Mouse (Mus musculus) midbrain, embryonic 15.5 days (tissue): ENCODE measurements at regions not wholly inside any gene's neighbourhood (a gene's known extent, or its start where the extent isn't known, plus 50 kb on each side); places are given as distances from the start of the nearest gene placed in this dataset.

ENCODE experiments used
- ATAC-seq: fragments of 200-750 bp; cut with Nextera tagmentation; replicated peaks from 2 replicates; pipeline ENCODE4 v1.8.0; 2017; ENCODE audit warnings: moderate TSS enrichment
- H3K27ac ChIP-seq: fragments of 300-500 bp; sonication (generic); 2 replicates; pipeline ENCODE4 v1.5.1; 2015; ENCODE audit warnings: mild to moderate bottlenecking, inconsistent platforms
- H3K27me3 ChIP-seq: fragments of 300-500 bp; sonication (generic); replicated peaks from 2 replicates; pipeline ENCODE4 v1.6.1; 2015; ENCODE audit warnings: inconsistent platforms
- H3K36me3 ChIP-seq: fragments of 300-500 bp; sonication (generic); replicated peaks from 2 replicates; pipeline ENCODE4 v1.6.1; 2015; ENCODE audit warnings: inconsistent platforms
- H3K4me1 ChIP-seq: fragments of 300-500 bp; sonication (generic); 2 replicates; pipeline ENCODE4 v1.6.1; 2015; ENCODE audit warnings: inconsistent platforms
- H3K4me2 ChIP-seq: fragments of 300-500 bp; sonication (generic); 2 replicates; pipeline ENCODE4 v1.6.1; 2015; ENCODE audit warnings: inconsistent platforms, mild to moderate bottlenecking, moderate library complexity
- H3K4me3 ChIP-seq: fragments of 300-500 bp; sonication (generic); 2 replicates; pipeline ENCODE4 v1.5.1; 2015; ENCODE audit warnings: mild to moderate bottlenecking, inconsistent platforms
- H3K9ac ChIP-seq: fragments of 300-500 bp; sonication (generic); 2 replicates; pipeline ENCODE4 v1.6.1; 2015; ENCODE audit warnings: mild to moderate bottlenecking, inconsistent platforms
- H3K9me3 ChIP-seq: fragments of 300-500 bp; sonication (generic); 2 replicates; pipeline ENCODE4 v1.6.1; 2016; ENCODE audit warnings: inconsistent platforms
- WGBS: fragments of 180-500 bp; shearing (Covaris S2); methylation state at CpG from one replicate; pipeline ENCODE4 v1.1.7; 2015; ENCODE audit warnings: mixed read lengths; 5-methylcytosine and 5-hydroxymethylcytosine counted together

GRCm38 (mm10) chr4:97439288-97440029 is 256.5 kb upstream of the Gm10192 start:
- no peak overlapping the region for H3K4me3 ChIP-seq
- WGBS: 59% methylated on average over 5 of the region's 5 CpGs
- no peaks in the 10 kb centered on the region; the same call in 1 of the 2 replicates for H3K4me1 ChIP-seq
- no peaks in the 10 kb centered on the region for H3K9me3 ChIP-seq
- H3K27me3 ChIP-seq: no peaks in the 10 kb centered on the region
- H3K4me2 ChIP-seq: no peak overlapping the region
- no peaks in the 10 kb centered on the region for H3K36me3 ChIP-seq
- no peak overlapping the region for H3K9ac ChIP-seq
- ATAC-seq: no peak
- H3K27ac ChIP-seq: no peak overlapping the region

- no peak for ATAC-seq
- WGBS: 60% methylated on average over 1 of the region's 1 CpGs
- Histone ChIP-seq H3K9ac (no peak overlapping the region), H3K4me3 (no peak overlapping the region), H3K4me2 (no peak overlapping the region), H3K36me3 (no peaks in the 10 kb centered on the region), H3K4me1 (no peaks in the 10 kb centered on the region; the same call in 1 of the 2 replicates), H3K27me3 (no peaks in the 10 kb centered on the region), H3K27ac (no peak overlapping the region), H3K9me3 (no peaks in the 10 kb centered on the region)
Observed at GRCm38 (mm10) chr4:97432681-97433080, 249.7 kb upstream of the Gm10192 start.

GRCm38 (mm10) chr4:97432094-97432493 is 249.1 kb upstream of the Gm10192 start:
- Histone ChIP-seq H3K4me3 (no peak overlapping the region), H3K4me2 (no peak overlapping the region), H3K36me3 (no peaks in the 10 kb centered on the region), H3K4me1 (no peaks in the 10 kb centered on the region; the same call in 1 of the 2 replicates), H3K27me3 (no peaks in the 10 kb centered on the region), H3K9me3 (no peaks in the 10 kb centered on the region), H3K9ac (no peak overlapping the region), H3K27ac (no peak overlapping the region)
- WGBS: 63% methylated on average over 1 of the region's 1 CpGs
- ATAC-seq: no peak

DNA sequence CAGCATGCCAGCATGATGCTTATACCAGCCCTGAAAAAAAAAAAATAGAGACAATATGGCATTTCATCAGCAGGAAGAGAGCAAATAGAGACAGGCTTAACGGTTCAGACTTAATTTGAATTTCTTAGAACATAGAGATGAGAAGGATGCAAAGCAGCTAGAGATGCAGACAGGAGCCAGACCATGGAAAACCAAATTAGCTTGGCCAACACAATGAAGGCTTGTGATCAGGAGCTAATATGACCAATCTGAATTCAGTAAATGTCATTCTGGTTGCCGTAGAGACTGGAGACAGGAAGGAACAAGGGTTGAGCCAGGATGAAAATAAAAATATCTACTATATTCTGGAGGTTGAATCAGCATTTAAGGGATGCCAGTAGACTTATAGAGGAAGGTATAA is 248.3 kb upstream of the Gm10192 start:
- no peaks in the 10 kb centered on the region for H3K36me3 ChIP-seq
- no peak overlapping the region for H3K27ac ChIP-seq
- no peaks in the 10 kb centered on the region for H3K9me3 ChIP-seq
- H3K4me1 ChIP-seq: no peaks in the 10 kb centered on the region; the same call in 1 of the 2 replicates
- no peak overlapping the region for H3K4me2 ChIP-seq
- no peaks in the 10 kb centered on the region for H3K27me3 ChIP-seq
- no peak overlapping the region for H3K4me3 ChIP-seq
- ATAC-seq: no peak
- H3K9ac ChIP-seq: no peak overlapping the region
- WGBS: 39% methylated on average over 2 of the region's 2 CpGs

GRCm38 (mm10) chr4:97419845-97420244 is 236.9 kb upstream of the Gm10192 start:
- H3K27ac ChIP-seq: no peak overlapping the region
- H3K9me3 ChIP-seq: no peaks in the 10 kb centered on the region
- WGBS: 94% methylated on average over 1 of the region's 1 CpGs
- no peak overlapping the region for H3K4me3 ChIP-seq
- no peaks in the 10 kb centered on the region for H3K27me3 ChIP-seq
- no peak overlapping the region for H3K9ac ChIP-seq
- H3K36me3 ChIP-seq: no peaks in the 10 kb centered on the region
- ATAC-seq: no peak
- H3K4me1 ChIP-seq: no peaks in the 10 kb centered on the region
- no peak overlapping the region for H3K4me2 ChIP-seq

DNA sequence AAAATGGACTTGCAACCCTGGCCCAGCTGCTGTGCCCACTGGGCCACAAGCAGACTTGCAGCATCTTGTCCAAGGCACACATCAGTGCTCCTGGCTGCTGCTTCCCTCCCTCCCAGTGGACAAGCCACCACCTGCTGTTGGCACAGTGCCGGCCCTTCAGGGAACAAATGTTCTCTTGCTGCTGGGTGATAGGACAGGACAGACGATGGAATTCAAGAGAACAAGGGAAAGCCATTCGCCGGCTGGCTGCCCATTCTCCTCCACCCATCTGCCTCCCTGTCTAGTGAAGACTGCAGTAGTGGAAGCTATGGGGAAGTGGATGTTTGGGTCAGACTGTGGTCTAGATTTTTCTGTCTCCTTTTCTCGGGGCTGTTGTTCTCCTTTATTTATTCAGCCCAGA is 235.7 kb upstream of the Gm10192 start:
- no peak overlapping the region for H3K9ac ChIP-seq
- H3K27ac ChIP-seq: no peak overlapping the region
- no peaks in the 10 kb centered on the region for H3K4me1 ChIP-seq
- ATAC-seq: peak; percentile 76
- WGBS: 12% methylated on average over 5 of the region's 5 CpGs
- H3K27me3 ChIP-seq: no peaks in the 10 kb centered on the region
- H3K4me2 ChIP-seq: no peak overlapping the region
- H3K9me3 ChIP-seq: no peaks in the 10 kb centered on the region
- H3K4me3 ChIP-seq: no peak overlapping the region
- no peaks in the 10 kb centered on the region for H3K36me3 ChIP-seq

- H3K4me1 ChIP-seq: no peaks in the 10 kb centered on the region
- no peak for ATAC-seq
- H3K27me3 ChIP-seq: no peaks in the 10 kb centered on the region
- H3K9ac ChIP-seq: no peak overlapping the region
- no peaks in the 10 kb centered on the region for H3K9me3 ChIP-seq
- no peak overlapping the region for H3K27ac ChIP-seq
- H3K36me3 ChIP-seq: no peaks in the 10 kb centered on the region
- H3K4me3 ChIP-seq: no peak overlapping the region
- no peak overlapping the region for H3K4me2 ChIP-seq
Observed at GRCm38 (mm10) chr4:97417943-97418342, 235.0 kb upstream of the Gm10192 start.

- H3K4me2 ChIP-seq: no peak overlapping the region
- WGBS: 25% methylated on average over 7 of the region's 7 CpGs
- no peak overlapping the region for H3K4me3 ChIP-seq
- H3K27ac ChIP-seq: no peak overlapping the region
- no peak overlapping the region for H3K9ac ChIP-seq
- no peaks in the 10 kb centered on the region for H3K36me3 ChIP-seq
- H3K9me3 ChIP-seq: no peaks in the 10 kb centered on the region
- H3K4me1 ChIP-seq: no peaks in the 10 kb centered on the region
- no peaks in the 10 kb centered on the region for H3K27me3 ChIP-seq
- 0 out of 2 replicates have a peak, but pooled peaks have one; percentile 30 for ATAC-seq
Observed at GRCm38 (mm10) chr4:97408633-97409296, 225.8 kb upstream of the Gm10192 start.

GRCm38 (mm10) chr4:97394697-97395280 is 211.8 kb upstream of the Gm10192 start:
- no peaks in the 10 kb centered on the region for H3K9me3 ChIP-seq
- no peak overlapping the region for H3K9ac ChIP-seq
- H3K27ac ChIP-seq: no peak overlapping the region
- no peak overlapping the region for H3K4me2 ChIP-seq
- H3K4me1 ChIP-seq: no peaks in the 10 kb centered on the region
- no peak overlapping the region for H3K4me3 ChIP-seq
- WGBS: 88% methylated on average over 3 of the region's 3 CpGs
- H3K27me3 ChIP-seq: no peaks in the 10 kb centered on the region
- no peak for ATAC-seq
- H3K36me3 ChIP-seq: no peaks in the 10 kb centered on the region

- Histone ChIP-seq H3K9me3 (no peaks in the 10 kb centered on the region), H3K27ac (no peak overlapping the region), H3K4me3 (no peak overlapping the region), H3K27me3 (no peaks in the 10 kb centered on the region), H3K4me1 (0 out of 2 replicates have a peak, but pooled peaks cover 5% of the 10 kb centered on the region), H3K36me3 (no peaks in the 10 kb centered on the region), H3K4me2 (no peak overlapping the region), H3K9ac (no peak overlapping the region)
- ATAC-seq: no peak
- 75% methylated on average over 3 of the region's 3 CpGs for WGBS
Observed at GRCm38 (mm10) chr4:97381084-97381483, 198.1 kb upstream of the Gm10192 start.

DNA sequence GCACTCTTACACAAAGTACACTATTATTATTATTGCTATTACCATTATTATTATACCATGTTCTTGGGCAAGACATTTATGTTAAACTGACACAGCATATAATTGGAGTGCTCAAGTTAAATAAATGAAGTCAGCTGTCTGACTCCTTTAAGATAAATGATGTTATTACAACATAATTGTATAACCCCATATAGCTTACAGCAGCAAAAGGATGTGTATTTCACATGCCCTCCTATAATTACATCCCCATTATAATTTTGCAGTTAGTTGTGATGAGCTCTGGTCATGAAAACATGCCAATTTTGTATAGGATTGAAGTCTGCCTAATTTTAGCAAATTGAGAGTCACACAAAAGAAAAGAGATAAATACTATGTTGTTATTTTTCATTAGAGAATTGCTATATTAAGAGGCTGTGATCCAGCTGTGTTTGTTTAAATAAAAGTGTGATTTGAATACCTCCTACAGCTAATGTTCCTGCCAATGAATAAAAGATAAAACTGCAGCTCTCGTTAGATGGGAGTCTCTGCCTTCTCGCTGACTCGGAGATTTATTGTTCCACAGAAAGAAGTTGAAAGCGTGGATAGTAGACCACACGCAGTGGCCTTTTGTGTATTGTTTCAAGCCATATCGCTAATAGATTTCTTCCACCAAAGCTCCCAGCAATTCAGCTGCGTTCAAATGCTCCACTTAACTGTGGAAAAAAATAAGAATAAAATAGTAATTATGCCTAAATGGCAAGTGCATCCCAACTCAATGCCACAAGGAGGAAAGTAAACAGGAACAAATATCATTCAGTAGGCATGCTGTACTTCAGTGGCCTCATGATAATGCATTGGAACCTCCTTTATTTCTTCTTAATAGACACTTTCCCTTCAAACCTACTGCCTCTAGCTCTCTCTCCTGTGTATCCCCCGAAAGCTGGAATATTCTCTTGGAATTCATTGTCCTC is 194.9 kb upstream of the Gm10192 start:
- H3K27me3 ChIP-seq: no peaks in the 10 kb centered on the region
- no peak overlapping the region for H3K27ac ChIP-seq
- H3K9ac ChIP-seq: no peak overlapping the region
- ATAC-seq: 0 out of 2 replicates have a peak, but pooled peaks have one; percentile 30
- H3K4me1 ChIP-seq: 0 out of 2 replicates have a peak, but pooled peaks cover 5% of the 10 kb centered on the region
- no peaks in the 10 kb centered on the region for H3K36me3 ChIP-seq
- H3K4me2 ChIP-seq: no peak overlapping the region
- H3K9me3 ChIP-seq: no peaks in the 10 kb centered on the region
- H3K4me3 ChIP-seq: no peak overlapping the region
- 19% methylated on average over 8 of the region's 8 CpGs for WGBS

GRCm38 (mm10) chr4:97360473-97360872 is 177.5 kb upstream of the Gm10192 start:
- Histone ChIP-seq H3K9me3 (no peaks in the 10 kb centered on the region), H3K36me3 (no peaks in the 10 kb centered on the region), H3K9ac (no peak overlapping the region), H3K4me2 (no peak overlapping the region), H3K4me3 (no peak overlapping the region), H3K4me1 (no peaks in the 10 kb centered on the region), H3K27me3 (no peaks in the 10 kb centered on the region), H3K27ac (no peak overlapping the region)
- no peak for ATAC-seq
- 94% methylated on average over 2 of the region's 2 CpGs for WGBS
